Mouse (Mus musculus): ENCODE data around the gene B4galt1.
"Not testable (repeated sequence)": the region's sequence is repeated elsewhere in the genome, so short reads cannot be mapped to it uniquely, and the experiment has no call there.

B4galt1 gene

DNA sequence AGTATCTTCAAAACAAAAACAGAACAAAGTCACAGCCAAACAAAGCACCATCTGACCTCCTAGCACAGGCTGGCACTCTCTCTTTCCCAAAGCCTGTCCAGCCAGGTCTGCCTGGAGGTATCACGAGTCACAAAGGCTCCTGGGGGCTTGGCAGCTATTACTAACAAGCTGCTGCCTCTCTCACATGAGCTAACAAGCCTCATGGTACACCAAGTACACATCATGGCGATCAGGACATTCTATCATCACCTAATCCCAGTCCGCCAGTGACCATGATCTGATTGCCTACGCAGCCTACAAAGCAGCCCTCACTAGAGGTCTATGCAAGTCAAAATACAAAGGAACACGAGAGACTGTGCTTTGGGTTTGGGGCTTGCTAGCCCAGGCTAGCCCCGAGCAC is 34.7 kb downstream of the B4galt1 start:
- DNase-seq (ENCODE audit: low read depth, low spot score) = no peak

DNA sequence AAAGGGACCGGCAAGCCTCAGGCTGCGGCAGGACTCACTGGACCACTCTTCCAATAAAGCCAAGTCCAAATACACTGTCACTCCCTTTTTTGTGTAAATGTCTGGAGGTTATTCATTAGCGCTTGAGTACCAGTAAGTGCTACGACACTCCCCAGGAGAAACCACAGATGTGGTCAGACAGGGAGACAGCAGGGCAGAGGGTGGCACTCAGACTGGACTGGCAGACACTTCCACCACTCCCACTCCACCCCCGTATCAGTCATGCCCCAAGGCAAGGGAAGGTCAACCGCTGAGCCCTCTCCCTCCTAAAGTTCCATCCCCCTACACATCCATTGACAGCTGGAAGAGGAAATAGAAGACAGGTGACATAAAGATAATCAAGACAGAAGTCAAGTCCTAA is 35.4 kb downstream of the B4galt1 start:
- DNase-seq (ENCODE audit: low read depth, low spot score) = no peak

DNA sequence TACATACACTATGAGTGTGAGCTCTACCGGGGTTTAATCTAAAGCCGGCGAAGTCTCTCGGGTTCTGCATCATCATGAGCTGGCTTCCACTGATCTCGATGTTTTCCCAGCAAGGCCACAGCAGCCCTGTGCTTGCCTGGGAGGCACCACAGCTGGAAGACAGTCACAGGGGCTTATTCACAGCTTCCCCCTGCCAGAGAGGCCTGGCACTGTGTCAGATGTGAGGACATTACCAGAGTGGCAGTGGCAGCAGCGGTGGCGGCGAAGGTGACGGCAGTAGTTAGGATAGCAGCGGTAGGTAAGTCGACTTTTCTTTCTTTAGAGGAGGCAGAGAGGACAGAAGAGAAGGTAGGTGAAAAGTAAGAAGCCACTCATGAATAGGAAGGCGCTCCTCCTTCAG is 35.9 kb downstream of the B4galt1 start:
- no peak for DNase-seq (ENCODE audit: low read depth, low spot score)

DNA sequence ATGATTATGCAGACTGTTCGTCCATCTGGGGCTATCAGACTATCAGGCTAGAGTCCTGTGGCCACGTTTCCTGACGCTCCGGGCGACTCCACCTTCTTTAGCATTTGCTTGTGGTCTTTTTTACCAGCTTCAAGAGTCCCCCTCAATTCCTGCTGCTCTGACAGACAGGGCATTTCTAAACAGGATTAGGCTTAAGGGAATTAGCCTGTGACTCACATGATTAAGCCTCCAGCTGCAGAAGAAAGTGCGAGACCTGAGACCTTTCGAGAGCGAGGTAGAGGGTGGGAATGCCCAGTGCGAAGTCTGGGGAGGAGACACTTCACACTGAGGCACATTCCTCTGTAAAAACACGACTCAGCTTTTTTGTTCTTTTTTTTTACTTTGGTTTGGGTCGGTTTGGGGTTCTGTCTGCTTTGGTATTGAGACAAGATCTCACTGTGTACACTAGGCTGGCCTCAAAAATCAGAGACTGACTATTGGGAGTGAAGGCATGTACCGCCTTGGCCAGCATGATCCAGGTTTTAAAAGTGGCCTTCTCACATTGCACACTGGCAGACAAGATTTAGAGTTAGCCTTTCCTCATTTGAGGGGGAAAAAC is 37.9 kb downstream of the B4galt1 start:
- DNase-seq (ENCODE audit: low read depth, low spot score) = no peak

DNA sequence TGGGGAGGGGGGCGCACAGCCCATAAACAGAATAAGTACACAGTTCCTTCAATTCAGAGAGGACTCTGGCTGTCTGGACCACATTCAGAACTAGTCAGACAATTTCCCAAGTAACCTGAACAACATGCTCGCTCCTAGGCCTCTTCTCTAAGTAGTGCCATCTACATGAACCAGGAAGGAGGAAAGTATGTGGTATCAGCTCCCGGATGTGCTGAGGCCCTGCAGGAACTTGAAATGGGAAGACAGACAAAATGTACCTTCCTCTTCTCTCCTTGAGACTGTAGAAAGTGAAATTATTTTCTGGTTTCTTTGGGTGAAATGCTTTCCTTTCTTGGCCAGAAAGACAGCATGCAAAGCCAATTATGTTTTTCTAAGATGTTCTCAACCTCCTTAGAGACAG is 38.7 kb downstream of the B4galt1 start:
- no peak for DNase-seq (ENCODE audit: low read depth, low spot score)

DNA sequence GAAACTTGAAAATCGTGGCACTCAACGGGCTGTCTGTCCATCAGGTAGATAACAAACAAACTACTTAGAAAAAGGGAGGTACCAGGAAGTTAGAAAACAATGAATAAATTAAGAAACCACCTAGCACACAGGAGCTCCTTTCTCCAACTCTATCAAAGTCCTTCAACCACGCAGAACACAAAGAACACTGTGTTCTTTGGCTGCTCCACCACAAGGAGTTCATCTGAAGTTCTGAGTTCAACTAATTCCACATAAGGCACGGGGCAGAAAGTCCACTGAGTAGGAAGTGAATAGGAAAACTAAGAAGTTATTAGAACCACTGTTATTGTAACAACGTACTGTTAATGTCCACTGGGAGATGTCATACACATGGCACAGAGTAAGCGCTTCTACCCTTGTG is 39.4 kb downstream of the B4galt1 start:
- no peak for DNase-seq (ENCODE audit: low read depth, low spot score)

DNA sequence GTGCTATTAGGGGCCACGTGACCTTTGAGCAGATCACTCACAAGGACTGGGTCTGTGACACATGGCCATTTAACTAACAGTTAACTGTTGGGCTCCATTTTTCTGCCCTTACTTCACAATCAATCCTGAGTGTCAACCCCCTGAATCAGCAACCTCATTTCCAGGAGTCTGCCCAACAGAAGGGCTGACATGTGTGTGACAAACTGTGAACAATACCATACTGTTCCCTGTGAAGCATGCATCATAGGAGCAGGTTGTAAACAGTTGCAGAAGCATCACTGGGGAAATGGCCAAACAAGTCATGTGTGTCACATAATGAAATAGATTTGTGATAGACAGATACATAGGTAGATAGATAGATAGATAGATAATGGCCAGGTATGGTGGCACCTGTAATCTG is 40.9 kb downstream of the B4galt1 start:
- DNase-seq (ENCODE audit: low read depth, low spot score) = no peak

DNA sequence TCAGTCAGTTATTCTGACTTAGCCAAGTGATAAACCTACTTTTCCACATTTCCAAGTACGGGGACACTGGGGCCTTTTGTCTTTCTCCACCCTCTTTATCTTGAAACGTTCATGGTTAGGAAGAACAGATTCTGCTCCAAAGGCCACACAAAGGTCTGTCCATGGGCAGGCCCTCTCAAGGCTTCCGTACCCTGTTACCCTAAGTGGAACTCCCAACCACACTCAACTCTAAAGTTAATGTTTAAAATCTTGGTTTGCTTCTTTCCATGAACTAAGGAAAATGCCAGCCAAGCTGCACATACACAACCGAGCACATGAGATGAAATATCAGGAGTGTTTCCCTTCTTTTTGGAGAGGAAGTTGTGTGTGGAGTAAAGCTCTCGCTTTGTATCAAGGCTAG is 43.3 kb downstream of the B4galt1 start:
- no peak for DNase-seq (ENCODE audit: low read depth, low spot score)

DNA sequence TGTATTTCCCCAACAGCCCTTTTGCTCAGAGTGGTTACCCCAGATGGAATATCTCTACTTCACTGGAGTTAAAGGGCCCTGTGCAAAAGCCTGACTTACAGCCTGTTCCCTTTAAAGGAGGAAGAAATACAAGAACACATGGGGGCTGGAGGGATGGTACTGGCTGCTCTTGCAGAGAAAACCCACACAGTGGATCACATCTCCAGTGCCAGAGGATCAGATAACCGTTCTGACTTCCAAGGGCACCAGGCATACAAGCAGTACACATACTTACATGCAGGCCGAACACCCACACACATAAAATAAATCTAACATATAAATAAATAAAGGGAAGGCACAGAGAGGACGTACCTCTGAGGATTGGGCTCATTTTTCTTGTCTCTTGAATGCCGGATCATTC is 46.4 kb downstream of the B4galt1 start:
- DNase-seq (ENCODE audit: low read depth, low spot score) = no peak

DNA sequence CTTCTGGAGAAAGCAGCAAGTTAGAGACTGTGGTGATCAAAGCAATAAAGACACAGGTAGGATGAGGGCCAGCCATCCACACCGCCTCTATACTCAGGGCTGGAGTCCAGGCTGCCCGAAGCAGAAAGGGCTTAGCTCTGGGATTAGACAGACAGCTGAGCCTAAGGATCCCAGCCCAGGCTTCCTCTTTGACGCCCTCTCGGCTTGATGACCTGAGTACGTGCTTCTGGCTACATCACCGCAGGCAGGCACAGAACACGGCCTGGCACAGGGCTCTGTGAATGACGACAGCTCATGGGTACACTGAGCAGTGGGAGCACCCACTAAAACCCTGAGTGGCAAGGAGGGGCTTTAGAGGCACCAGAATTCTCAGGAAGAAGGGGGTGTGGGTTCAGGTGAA is 48.4 kb downstream of the B4galt1 start:
- no peak for DNase-seq (ENCODE audit: low read depth, low spot score)

DNA sequence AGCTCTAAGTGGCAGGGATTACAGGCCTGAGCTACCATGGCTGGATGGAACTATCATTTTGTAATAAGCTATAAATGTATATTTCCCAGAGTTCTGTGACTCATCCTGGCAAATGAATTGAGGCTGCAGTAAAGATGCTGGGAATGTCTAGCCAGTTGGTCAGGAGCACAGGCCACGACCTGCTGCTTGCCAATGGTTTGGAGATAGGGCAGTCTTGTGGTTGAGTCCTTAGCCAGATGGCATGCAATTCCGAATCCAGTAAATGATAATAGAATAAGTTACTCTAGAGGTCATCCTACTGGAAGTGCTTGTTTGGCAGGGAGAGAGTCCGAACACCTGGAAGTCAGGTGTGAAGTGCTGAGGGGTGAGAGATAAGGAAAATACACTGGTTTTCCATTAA is 51.0 kb downstream of the B4galt1 start:
- DNase-seq (ENCODE audit: low read depth, low spot score) = no peak

DNA sequence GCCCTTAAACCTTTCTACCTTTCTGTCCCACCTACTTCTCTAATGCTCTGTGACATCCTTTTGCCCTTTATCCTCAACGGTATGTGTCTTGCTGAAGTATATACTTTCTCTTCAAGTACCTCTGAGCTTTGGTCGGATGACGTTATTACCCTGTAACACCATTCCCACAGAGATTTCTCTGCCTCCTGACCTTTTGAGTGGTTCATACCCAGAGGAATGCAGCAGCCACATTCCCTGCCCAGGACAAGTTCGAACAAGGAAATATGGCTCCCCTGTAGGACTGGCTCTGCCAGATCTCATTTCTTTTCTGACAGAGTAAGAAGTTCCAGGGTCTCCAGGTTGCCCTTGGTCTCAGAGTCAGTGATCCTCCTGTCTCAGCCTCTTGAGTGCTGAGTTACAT is 51.9 kb downstream of the B4galt1 start:
- no peak for DNase-seq (ENCODE audit: low read depth, low spot score)

DNA sequence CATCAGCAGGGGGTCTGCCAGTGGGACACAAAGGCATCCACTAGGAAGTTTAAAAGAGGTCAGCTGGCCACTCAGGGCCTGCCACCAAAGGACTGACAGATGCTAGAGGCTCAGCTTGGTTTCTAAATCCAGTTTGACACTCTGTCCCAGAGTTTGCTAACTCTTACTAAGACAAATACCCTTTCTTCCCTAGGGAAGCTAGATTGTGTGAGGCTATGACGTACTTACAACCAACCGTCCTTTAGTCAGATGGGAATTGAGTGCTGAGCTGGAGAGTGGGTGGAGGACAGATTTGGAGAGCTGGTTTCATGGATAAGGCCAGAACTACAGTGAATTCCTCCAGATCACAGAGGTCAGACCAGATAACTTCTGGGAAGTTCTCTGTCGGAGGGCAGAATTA is 52.9 kb downstream of the B4galt1 start:
- DNase-seq (ENCODE audit: low read depth, low spot score) = no peak

DNA sequence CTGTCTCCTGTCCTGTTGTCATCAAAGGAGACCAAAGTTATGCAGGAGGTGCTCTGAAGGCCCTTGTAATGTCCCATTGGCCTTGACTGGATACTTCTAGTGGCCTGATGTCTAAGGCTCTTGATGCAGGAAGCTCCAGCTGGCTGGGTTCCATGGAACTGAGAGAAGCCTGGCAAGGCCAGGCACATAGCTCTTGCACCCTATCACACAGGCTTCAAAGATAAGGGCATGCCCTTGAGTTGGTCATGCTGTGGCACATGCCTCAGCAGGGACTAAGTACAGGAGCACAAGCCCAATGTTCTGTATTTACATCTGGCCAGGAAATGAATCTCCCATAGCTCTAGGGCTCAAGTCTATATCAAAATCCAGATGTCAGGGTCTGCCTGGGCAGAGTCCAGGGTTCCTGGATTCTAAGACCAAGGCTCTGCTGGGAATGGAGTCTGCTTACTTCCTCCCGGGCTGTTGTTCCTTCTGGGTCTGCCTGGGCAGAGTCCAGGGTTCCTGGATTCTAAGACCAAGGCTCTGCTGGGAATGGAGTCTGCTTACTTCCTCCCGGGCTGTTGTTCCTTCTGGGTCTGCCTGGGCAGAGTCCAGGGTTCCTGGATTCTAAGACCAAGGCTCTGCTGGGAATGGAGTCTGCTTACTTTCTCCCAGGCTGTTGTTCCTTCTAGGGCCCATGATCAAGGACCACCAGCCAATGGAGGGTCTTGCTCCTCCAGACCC is 54.8 kb downstream of the B4galt1 start:
- DNase-seq (ENCODE audit: low read depth, low spot score) = not testable (repeated sequence)

DNA sequence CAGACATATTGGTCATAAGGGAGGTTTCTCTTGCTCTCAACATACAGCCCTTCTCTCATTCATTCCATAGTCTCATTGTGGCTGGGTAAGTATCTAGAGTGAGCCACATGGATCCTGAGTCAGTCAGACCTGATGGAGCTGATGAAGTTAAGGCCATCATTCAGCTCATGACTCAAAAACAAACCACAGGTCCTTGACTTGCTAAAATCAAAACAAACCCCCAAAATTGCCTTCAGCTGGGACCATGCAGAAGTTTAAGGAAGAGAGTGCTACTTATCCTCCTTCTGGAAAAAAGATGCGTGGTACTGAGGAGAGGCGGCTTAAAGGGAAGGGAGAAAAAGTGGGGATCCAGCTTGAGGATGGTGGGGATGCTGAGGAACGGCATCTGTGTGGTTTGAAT is 58.0 kb downstream of the B4galt1 start:
- no peak for DNase-seq (ENCODE audit: low read depth, low spot score)

DNA sequence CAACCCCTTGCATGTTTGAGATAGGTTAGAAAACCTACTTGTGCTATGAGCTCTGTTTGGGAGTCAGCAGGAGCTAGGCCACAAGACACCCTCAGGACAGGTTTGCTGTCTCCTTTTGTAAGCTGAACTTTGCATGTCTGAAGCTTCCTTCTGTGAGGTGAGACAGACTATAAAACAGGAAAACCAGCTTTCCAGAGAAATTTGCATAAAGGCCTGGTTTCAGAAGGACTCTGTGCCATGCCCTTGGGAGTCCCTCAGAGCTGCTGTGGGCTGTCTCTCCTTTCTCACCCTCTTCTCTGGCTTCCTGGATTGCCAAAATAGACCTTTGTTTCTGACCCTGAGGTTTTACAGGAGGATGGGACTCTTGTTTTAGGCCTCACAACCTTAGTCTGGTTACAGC is 59.5 kb downstream of the B4galt1 start:
- no peak for DNase-seq (ENCODE audit: low read depth, low spot score)

DNA sequence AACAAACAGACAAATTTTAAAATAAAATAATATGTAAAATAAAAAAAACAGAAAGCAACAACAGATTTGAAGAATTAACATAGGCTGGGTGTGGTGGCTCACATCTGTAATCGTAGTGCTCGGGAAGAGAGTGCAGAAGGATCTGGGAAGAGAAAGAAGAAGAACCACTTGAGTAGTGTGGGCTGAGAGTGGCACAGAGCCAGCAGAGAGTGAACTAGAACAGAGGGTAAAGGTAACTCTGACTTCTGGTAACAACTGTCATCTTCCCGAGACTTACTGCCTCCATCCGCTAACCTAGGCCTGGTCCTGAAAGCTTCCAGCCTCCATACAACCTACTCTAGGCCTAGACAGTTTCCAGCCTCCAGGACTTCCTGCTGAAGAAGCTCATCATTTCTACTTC is 62.6 kb downstream of the B4galt1 start:
- no peak for DNase-seq (ENCODE audit: low read depth, low spot score)

DNA sequence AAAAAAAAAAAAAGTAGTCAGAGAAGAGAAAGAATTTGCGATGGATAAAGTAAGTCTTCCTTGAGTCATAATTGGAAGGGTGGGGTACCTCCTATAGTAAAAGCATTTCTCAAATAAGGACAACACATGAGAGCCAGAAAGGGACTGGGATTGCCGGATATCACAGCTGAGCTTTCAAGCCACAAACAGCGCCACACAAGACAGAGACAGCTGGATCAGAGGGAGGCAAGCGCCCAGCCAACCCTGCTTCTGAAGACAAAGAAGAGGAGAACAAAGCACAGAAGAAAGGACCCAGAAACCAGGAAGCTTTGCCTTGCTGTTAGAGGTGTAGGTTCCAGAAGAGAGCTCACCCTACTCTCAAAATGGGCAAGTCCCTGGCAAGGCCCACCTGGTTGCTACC is 67.2 kb downstream of the B4galt1 start:
- no peak for DNase-seq (ENCODE audit: low read depth, low spot score)

DNA sequence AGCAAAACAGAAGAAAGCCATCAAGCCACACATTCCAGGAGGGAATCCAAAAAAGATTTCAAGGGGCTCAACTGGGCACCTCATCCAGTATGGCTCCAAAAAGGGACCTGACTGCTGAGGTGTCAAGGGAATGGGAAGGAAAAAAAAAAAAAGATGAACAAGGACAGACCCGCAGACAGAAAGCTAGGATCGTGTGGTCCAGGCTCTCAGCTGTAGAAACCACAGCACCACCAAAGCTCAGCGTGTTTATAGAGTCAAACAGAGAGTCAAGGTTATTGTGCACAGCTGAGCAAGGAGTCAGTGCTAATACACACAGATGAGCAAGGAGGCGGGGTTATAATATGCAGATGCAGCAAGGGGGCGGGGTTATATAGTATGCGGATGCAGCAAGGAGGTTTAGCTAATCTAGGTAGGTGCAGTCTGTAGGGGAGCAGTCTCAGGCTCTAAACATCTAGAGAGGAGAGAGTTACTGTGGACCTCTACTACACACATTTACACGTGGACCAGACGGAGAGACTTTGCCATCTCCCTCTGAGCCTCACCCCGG is 68.1 kb downstream of the B4galt1 start:
- no peak for DNase-seq (ENCODE audit: low read depth, low spot score)

DNA sequence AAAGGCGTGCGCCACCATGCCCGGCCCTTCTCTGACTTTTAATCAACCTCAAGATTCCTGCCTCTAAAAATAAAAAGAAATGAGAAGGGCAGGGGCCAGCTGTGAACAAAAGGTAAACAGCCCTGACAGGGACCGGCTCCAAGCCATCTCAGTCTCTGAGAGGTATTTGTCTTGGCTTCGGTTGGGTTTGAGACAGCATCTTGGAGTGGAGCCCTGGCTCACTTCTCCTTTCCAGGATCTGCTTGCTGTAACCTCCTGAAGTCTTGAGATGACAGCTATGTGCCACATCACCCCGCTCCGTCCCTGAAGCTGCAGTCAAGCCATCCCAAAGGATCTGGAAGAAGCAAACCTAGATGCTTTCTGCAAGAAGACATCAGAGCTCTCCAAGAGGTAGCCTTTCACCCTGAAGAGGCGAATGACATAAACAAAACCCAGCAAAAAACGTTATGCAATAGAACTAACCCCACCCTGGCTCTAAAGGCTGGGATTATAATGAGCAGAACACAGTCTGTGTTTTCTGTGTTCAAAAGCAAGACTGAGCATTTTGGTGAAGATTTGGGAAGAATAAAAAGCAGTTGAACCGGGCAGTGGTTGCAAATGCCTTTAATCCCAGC is 69.1 kb downstream of the B4galt1 start:
- DNase-seq (ENCODE audit: low read depth, low spot score) = no peak

DNA sequence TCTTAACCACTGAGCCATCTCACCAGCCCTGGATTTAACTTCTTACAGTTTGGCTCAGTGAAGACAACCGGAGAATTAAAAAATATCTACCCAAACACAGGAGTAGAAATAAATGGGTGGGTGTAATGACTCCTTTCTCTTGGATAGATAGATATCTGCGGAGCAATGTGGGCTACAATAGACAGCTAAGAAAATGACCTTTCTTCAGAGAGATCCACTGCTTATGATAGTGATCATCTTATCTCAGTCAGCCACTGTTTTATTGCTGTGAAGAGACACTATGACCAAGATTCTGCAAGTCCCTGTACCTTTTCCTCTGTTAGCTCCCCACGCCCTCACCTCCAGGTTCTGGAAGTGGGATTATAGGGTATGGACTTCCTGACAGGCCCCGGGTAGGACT is 70.8 kb downstream of the B4galt1 start:
- DNase-seq (ENCODE audit: low read depth, low spot score) = no peak

DNA sequence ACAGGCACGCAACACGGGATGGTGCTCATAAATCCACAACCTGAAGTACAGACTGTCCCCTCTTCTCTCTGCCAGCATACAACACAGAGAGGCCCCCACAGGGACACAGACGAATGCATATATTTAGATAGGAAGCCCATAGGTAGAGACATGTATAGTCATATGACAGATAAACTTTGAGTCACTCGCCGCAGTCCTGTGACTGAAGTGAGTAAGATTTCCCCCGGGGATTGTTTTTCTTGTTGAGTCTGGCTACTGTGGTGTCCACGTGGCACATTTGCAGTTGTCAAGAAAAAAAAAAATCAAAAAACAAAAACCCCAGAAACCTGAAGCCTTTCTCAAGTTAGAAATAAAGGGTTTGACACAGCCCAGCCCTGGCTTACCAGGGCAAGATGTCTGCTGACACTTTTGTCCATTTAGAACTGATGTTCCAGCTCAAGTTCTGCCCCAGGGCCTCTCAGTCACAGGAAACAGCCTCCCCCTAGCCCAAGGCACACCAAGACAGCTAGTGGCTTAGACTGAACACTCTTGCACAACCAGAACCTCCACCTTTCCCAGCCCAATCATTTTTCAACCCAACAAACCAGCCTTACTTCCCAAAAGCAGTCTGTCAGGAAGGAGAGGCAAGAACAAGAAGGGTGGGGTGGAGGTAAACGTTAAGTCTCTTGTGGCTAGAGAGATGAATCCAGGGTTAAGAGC is 71.9 kb downstream of the B4galt1 start:
- no peak for DNase-seq (ENCODE audit: low read depth, low spot score)

Data from c-Kit-negative CD71-positive TER-119-positive erythroid progenitor cells, embryonic 14.5 days (primary cell).